ENCODE assay signal across 8 mouse cellular contexts in genomic region chr19:4908107-4908506, GRCm38 (mm10). TPM values are rescaled to one million over a fixed set of nuclear protein-coding genes. Genes with fewer than 3 reads are reported as not detected.
DNase-seq lines count a peak whose midpoint lies in the region; ATAC-seq lines count a peak whose summit lies in the region.

No protein-coding gene starts in this region.

- 0 out of 2 replicates have a peak, but pooled peaks cover 3% of the 10 kb centered on the region for H3K4me1 ChIP-seq in heart, embryonic 12.5 days (replicated peaks)
- 0 out of 2 replicates have a peak, but pooled peaks cover 3% of the 10 kb centered on the region for H3K4me1 ChIP-seq in forebrain, embryonic 11.5 days (replicated peaks; ENCODE audit: control insufficient read depth, insufficient read depth, low read length)

- H3K4me3 ChIP-seq in heart, embryonic 12.5 days: no peak overlapping the region
- H3K4me3 ChIP-seq in forebrain, embryonic 11.5 days (ENCODE audit: low read depth, low read length): no peak overlapping the region

- no peak overlapping the region for H3K9ac ChIP-seq in heart, embryonic 12.5 days
- no peak overlapping the region for H3K9ac ChIP-seq in forebrain, embryonic 11.5 days (ENCODE audit: low read length)

- WGBS in heart, embryonic 12.5 days: 76% methylated on average over 4 of the region's 4 CpGs
- WGBS in forebrain, embryonic 11.5 days: 91% methylated on average over 4 of the region's 4 CpGs

- DNase-seq in heart, adult 8-10 months (ENCODE audit: low spot score): peak; percentile 9
- peak; percentile 62 for DNase-seq in 3T3-L1 (ENCODE audit: low read depth, low spot score)
- peak; percentile 59 for DNase-seq in NIH3T3 (ENCODE audit: low read depth)
- peak; percentile 31 to 69 for DNase-seq in kidney, postnatal 36 days
- peak; percentile 52 for DNase-seq in splenic B cell, adult 2 months (ENCODE audit: low read depth, low spot score)
- no peak for DNase-seq in forebrain, embryonic 11.5 days (ENCODE audit: low spot score)
- no peak for DNase-seq in gastrocnemius, postnatal 4 days (ENCODE audit: low spot score in 2 of 2)

- H3K4me2 ChIP-seq in heart, embryonic 12.5 days: no peak overlapping the region
- no peak overlapping the region for H3K4me2 ChIP-seq in forebrain, embryonic 11.5 days (ENCODE audit: low read depth, low read length, severe bottlenecking)

- H3K9me3 ChIP-seq in heart, embryonic 12.5 days (replicated peaks): peaks cover 5% of the 10 kb centered on the region; the same call in 1 of the 2 replicates
- H3K9me3 ChIP-seq in forebrain, embryonic 11.5 days (ENCODE audit: control insufficient read depth, low read length): no peaks in the 10 kb centered on the region

- H3K27ac ChIP-seq in heart, embryonic 12.5 days (ENCODE audit: poor library complexity, severe bottlenecking): no peak overlapping the region
- H3K27ac ChIP-seq in forebrain, embryonic 11.5 days (ENCODE audit: low read depth, low read length): no peak overlapping the region

- peaks cover 57% of the 10 kb centered on the region for H3K36me3 ChIP-seq in heart, embryonic 12.5 days
- peaks cover 3% of the 10 kb centered on the region for H3K36me3 ChIP-seq in splenic B cell, adult 2 months (ENCODE audit: control insufficient read depth, insufficient read depth, low read length, poor library complexity, severe bottlenecking)
- H3K36me3 ChIP-seq in forebrain, embryonic 11.5 days (ENCODE audit: control insufficient read depth, insufficient read depth, low read length): no peaks in the 10 kb centered on the region; the same call in 1 of the 2 replicates

- H3K27me3 ChIP-seq in heart, embryonic 12.5 days (replicated peaks): no peaks in the 10 kb centered on the region
- H3K27me3 ChIP-seq in splenic B cell, adult 2 months (ENCODE audit: control insufficient read depth, insufficient read depth, low read length, poor library complexity, severe bottlenecking): no peaks in the 10 kb centered on the region
- H3K27me3 ChIP-seq in forebrain, embryonic 11.5 days (ENCODE audit: control insufficient read depth, insufficient read depth, low read length): no peaks in the 10 kb centered on the region

- ATAC-seq in heart, embryonic 12.5 days (ENCODE audit: insufficient number of reproducible peaks, low FRiP score): no peak
- ATAC-seq in forebrain, embryonic 11.5 days (replicated peaks; ENCODE audit: low FRiP score): no peak

RNA-seq across cellular contexts. Expression of gene Bbs1, which starts 1.7 kb away (rescaled TPM):
- total RNA-seq in heart, adult 8-10 months (2022): 1 to 10 TPM; 2.6 to 3.2 (median 2.9) TPM
- polyA plus RNA-seq in heart, embryonic 12.5 days (2016; fragmentation: Nextera tagmentation; extraction: Ambion mirVana): 2.8 and 3.4 TPM in 2 replicates
- polyA plus RNA-seq in forebrain, embryonic 11.5 days (2014; fragmentation: Nextera tagmentation; extraction: Ambion mirVana): 8.7 and 13.9 TPM in 2 replicates
- 1 to 10 TPM; 3.3 to 4.2 TPM for total RNA-seq in gastrocnemius, postnatal 4 days (2021)

RNA-seq across cellular contexts. Expression of gene Dpp3, which starts 20.0 kb away (rescaled TPM):
- total RNA-seq in heart, adult 8-10 months (2022): 10 to 100 TPM; 17.0 to 20.0 (median 18.3) TPM
- 108 and 110 TPM in 2 replicates for polyA plus RNA-seq in heart, embryonic 12.5 days (2016; fragmentation: Nextera tagmentation; extraction: Ambion mirVana)
- polyA plus RNA-seq in forebrain, embryonic 11.5 days (2014; fragmentation: Nextera tagmentation; extraction: Ambion mirVana): 152 and 172 TPM in 2 replicates
- total RNA-seq in gastrocnemius, postnatal 4 days (2021): 10 to 100 TPM; 53.2 to 58.1 TPM

RNA-seq across cellular contexts. Expression of gene Zdhhc24, which starts 29.6 kb away (rescaled TPM):
- total RNA-seq in heart, adult 8-10 months (2022): 1 to 10 TPM; 2.8 to 4.2 (median 3.4) TPM
- 9.6 TPM in 2 replicates for polyA plus RNA-seq in heart, embryonic 12.5 days (2016; fragmentation: Nextera tagmentation; extraction: Ambion mirVana)
- 12.3 and 15.7 TPM in 2 replicates for polyA plus RNA-seq in forebrain, embryonic 11.5 days (2014; fragmentation: Nextera tagmentation; extraction: Ambion mirVana)
- total RNA-seq in gastrocnemius, postnatal 4 days (2021): 1 to 10 TPM; 6.3 to 7.1 TPM

RNA-seq across cellular contexts. Expression of gene Actn3, which starts 30.4 kb away (rescaled TPM):
- total RNA-seq in heart, adult 8-10 months (2022): 1 to 10 TPM; 2.0 to 4.3 (median 2.6) TPM
- 4.1 and 4.2 TPM in 2 replicates for polyA plus RNA-seq in heart, embryonic 12.5 days (2016; fragmentation: Nextera tagmentation; extraction: Ambion mirVana)
- 1.8 and 2.2 TPM in 2 replicates for polyA plus RNA-seq in forebrain, embryonic 11.5 days (2014; fragmentation: Nextera tagmentation; extraction: Ambion mirVana)
- total RNA-seq in gastrocnemius, postnatal 4 days (2021): 1,000 to 10,000 TPM; 1,624 to 1,725 TPM

RNA-seq across cellular contexts. Expression of gene Peli3, which starts 34.8 kb away (rescaled TPM):
- 1 to 10 TPM; 3.8 to 7.6 (median 5.2) TPM for total RNA-seq in heart, adult 8-10 months (2022)
- polyA plus RNA-seq in heart, embryonic 12.5 days (2016; fragmentation: Nextera tagmentation; extraction: Ambion mirVana): 0.46 and 0.92 TPM in 2 replicates
- polyA plus RNA-seq in forebrain, embryonic 11.5 days (2014; fragmentation: Nextera tagmentation; extraction: Ambion mirVana): 2.1 and 2.5 TPM in 2 replicates
- total RNA-seq in gastrocnemius, postnatal 4 days (2021): 1 to 10 TPM; 1.7 to 2.2 TPM

Comparison
In these comparisons a context has a peak if more than half of its experiments do, and no peak if none do; other contexts are left out.
1. DNase-seq: peak in heart, adult 8-10 months (single experiment), 3T3-L1 (single experiment), NIH3T3 (single experiment), kidney, postnatal 36 days (2 of 2) and splenic B cell, adult 2 months (single experiment); none in forebrain, embryonic 11.5 days (single experiment) and gastrocnemius, postnatal 4 days (0 of 2).